Mouse (Mus musculus) limb, embryonic 14.5 days (tissue): ENCODE measurements around the gene Atg4b. TPM values are rescaled to one million over a fixed set of nuclear protein-coding genes. Genes with fewer than 3 reads are reported as not detected.
"Not testable (repeated sequence)": the region's sequence is repeated elsewhere in the genome, so short reads cannot be mapped to it uniquely, and the experiment has no call there.

Experiments used
- ATAC-seq: fragments of 200-750 bp; cut with Nextera tagmentation; 2 replicates; pipeline ENCODE4 v1.8.0; 2017; ENCODE audit warnings: low read depth, moderate number of reproducible peaks, moderate TSS enrichment; ENCODE audit not compliant: low FRiP score
- DNase-seq: peaks from one replicate; pipeline ENCODE4 v3.0.0-alpha.2; 2015; ENCODE audit warnings: low spot score
- H3K27ac ChIP-seq: fragments of 300-500 bp; sonication (generic); replicated peaks from 2 replicates; pipeline ENCODE4 v1.5.1; 2014; ENCODE audit warnings: low read depth, mild to moderate bottlenecking, low read length, moderate library complexity, mixed read lengths
- H3K27me3 ChIP-seq: fragments of 300-500 bp; sonication (generic); 2 replicates; pipeline ENCODE4 v1.6.1; 2014; ENCODE audit warnings: low read length, mixed read lengths; ENCODE audit not compliant: control insufficient read depth, insufficient read depth
- H3K36me3 ChIP-seq: fragments of 300-500 bp; sonication (generic); 2 replicates; pipeline ENCODE4 v1.6.1; 2014; ENCODE audit warnings: mild to moderate bottlenecking, low read length, moderate library complexity, mixed read lengths; ENCODE audit not compliant: control insufficient read depth, insufficient read depth
- H3K4me1 ChIP-seq: fragments of 300-500 bp; sonication (generic); 2 replicates; pipeline ENCODE4 v1.6.1; 2014; ENCODE audit warnings: antibody characterized with exemption, low read length, mixed read lengths; ENCODE audit not compliant: control insufficient read depth, insufficient read depth
- H3K4me2 ChIP-seq: fragments of 300-500 bp; sonication (generic); replicated peaks from 2 replicates; pipeline ENCODE4 v1.6.1; 2014; ENCODE audit warnings: low read depth, mild to moderate bottlenecking, low read length, moderate library complexity; ENCODE audit not compliant: severe bottlenecking
- H3K4me3 ChIP-seq: fragments of 300-500 bp; sonication (generic); replicated peaks from 2 replicates; pipeline ENCODE4 v1.5.1; 2014; ENCODE audit warnings: low read length
- H3K9ac ChIP-seq: fragments of 300-500 bp; sonication (generic); 2 replicates; pipeline ENCODE4 v1.6.1; 2014; ENCODE audit warnings: mild to moderate bottlenecking, low read depth, low read length, moderate library complexity; ENCODE audit not compliant: severe bottlenecking
- H3K9me3 ChIP-seq: fragments of 300-500 bp; sonication (generic); 2 replicates; pipeline ENCODE4 v1.6.1; 2016; ENCODE audit warnings: low read length; ENCODE audit not compliant: control insufficient read depth
- POLR2A ChIP-seq: fragments of 200-500 bp; IDR thresholded peaks from 2 replicates; pipeline ENCODE4 v1.8.0; 2012; ENCODE audit warnings: inconsistent platforms, mild to moderate bottlenecking, moderate library complexity, borderline replicate concordance; ENCODE audit not compliant: insufficient read depth, insufficient read length; ENCODE audit errors: extremely low read depth
- WGBS: fragments of 180-500 bp; shearing (Covaris S2); extraction: QIAGEN DNeasy Blood & Tissue Kit; methylation state at CpG from one replicate; pipeline ENCODE4 v1.1.7; 2014; 5-methylcytosine and 5-hydroxymethylcytosine counted together
- polyA plus RNA-seq, 2 experiments: library from polyadenylated mRNA; depleted of rRNA in 1 of 2; stranded (reverse) in 1 of 2; unstranded in 1 of 2; fragments of >200 nt; fragmentation: Nextera tagmentation in 1 of 2; extraction: Ambion mirVana in 1 of 2; gene quantifications; 2 replicates each; pipeline versions ENCODE4 v1.2.1 to v1.2.3; 2012 to 2014

Atg4b gene
- polyA plus RNA-seq, 2 experiments, result 59.1 to 81.8 TPM

GRCm38 (mm10) chr1:93826540-93826835 lies 75.2 kb downstream of the Atg4b start:
- Histone ChIP-seq H3K27me3 (no peaks in the 10 kb centered on the region), H3K4me2 (peak overlapping the region; percentile 64; the same call in 1 of the 2 replicates), H3K9me3 (no peaks in the 10 kb centered on the region), H3K4me1 (peaks cover 7% of the 10 kb centered on the region; the same call in 1 of the 2 replicates), H3K4me3 (peak overlapping the region; percentile 59; the same call in 1 of the 2 replicates), H3K36me3 (no peaks in the 10 kb centered on the region), H3K9ac (no peak overlapping the region), H3K27ac (no peak overlapping the region)
- ATAC-seq (no peak), DNase-seq (no peak)
- TF ChIP-seq POLR2A, result no peak
- WGBS, result 93% methylated on average over 9 of the region's 9 CpGs

- not testable (repeated sequence) for H3K4me3 ChIP-seq, DNase-seq, H3K27me3 ChIP-seq, H3K27ac ChIP-seq, ATAC-seq, H3K9me3 ChIP-seq, H3K4me1 ChIP-seq, H3K9ac ChIP-seq, H3K4me2 ChIP-seq
- peaks cover 28% of the 10 kb centered on the region for H3K36me3 ChIP-seq
- 88% methylated on average over 1 of the region's 4 CpGs for WGBS
These were observed 81.6 kb downstream of the Atg4b start for GRCm38 (mm10) chr1:93832754-93833360.

GRCm38 (mm10) chr1:93834671-93835150 lies 83.4 kb downstream of the Atg4b start:
- H3K36me3 ChIP-seq, result peaks cover 36% of the 10 kb centered on the region
- ATAC-seq (no peak), DNase-seq (no peak)
- no peak for TF ChIP-seq POLR2A
- WGBS, result 88% methylated on average over 7 of the region's 7 CpGs
- H3K27me3 ChIP-seq, result no peaks in the 10 kb centered on the region
- H3K4me2 ChIP-seq, result no peak overlapping the region
- no peak overlapping the region for H3K9ac ChIP-seq
- H3K4me3 ChIP-seq, result no peak overlapping the region
- H3K4me1 ChIP-seq, result no peaks in the 10 kb centered on the region
- H3K9me3 ChIP-seq, result no peaks in the 10 kb centered on the region
- H3K27ac ChIP-seq, result no peak overlapping the region

- Histone ChIP-seq H3K9me3 (no peaks in the 10 kb centered on the region), H3K27ac (no peak overlapping the region), H3K9ac (no peak overlapping the region), H3K27me3 (no peaks in the 10 kb centered on the region), H3K36me3 (peaks cover 36% of the 10 kb centered on the region), H3K4me2 (no peak overlapping the region), H3K4me1 (no peaks in the 10 kb centered on the region), H3K4me3 (no peak overlapping the region)
- ATAC-seq (no peak), DNase-seq (no peak)
- WGBS, result 97% methylated on average over 4 of the region's 4 CpGs
- no peak for TF ChIP-seq POLR2A
These were observed 83.9 kb downstream of the Atg4b start for GRCm38 (mm10) chr1:93835211-93835610.

GRCm38 (mm10) chr1:93835876-93836531 lies 84.7 kb downstream of the Atg4b start:
- H3K4me3 ChIP-seq, result no peak overlapping the region
- ATAC-seq, result no peak
- WGBS, result 91% methylated on average over 6 of the region's 6 CpGs
- H3K9ac ChIP-seq, result no peak overlapping the region
- no peaks in the 10 kb centered on the region for H3K4me1 ChIP-seq
- H3K27me3 ChIP-seq, result no peaks in the 10 kb centered on the region
- no peak overlapping the region for H3K27ac ChIP-seq
- H3K36me3 ChIP-seq, result peaks cover 36% of the 10 kb centered on the region
- no peak for TF ChIP-seq POLR2A
- no peaks in the 10 kb centered on the region for H3K9me3 ChIP-seq
- no peak overlapping the region for H3K4me2 ChIP-seq
- DNase-seq, result no peak

- H3K9ac ChIP-seq, result no peak overlapping the region
- WGBS, result 93% methylated on average over 2 of the region's 2 CpGs
- H3K27me3 ChIP-seq, result no peaks in the 10 kb centered on the region
- H3K9me3 ChIP-seq, result no peaks in the 10 kb centered on the region
- H3K4me2 ChIP-seq, result no peak overlapping the region
- H3K4me3 ChIP-seq, result no peak overlapping the region
- no peaks in the 10 kb centered on the region for H3K4me1 ChIP-seq
- ATAC-seq (no peak), DNase-seq (no peak)
- H3K36me3 ChIP-seq, result peaks cover 36% of the 10 kb centered on the region
- TF ChIP-seq POLR2A, result no peak
- H3K27ac ChIP-seq, result no peak overlapping the region
These were observed 85.2 kb downstream of the Atg4b start for GRCm38 (mm10) chr1:93836532-93836913.
